Mouse (Mus musculus): ENCODE results near the gene Ppp2r5b. TPM values are rescaled to one million over a fixed set of nuclear protein-coding genes. Genes with fewer than 3 reads are reported as not detected.

Ppp2r5b gene
- polyA plus RNA-seq, 1 experiment from 2014 or later: 41.4 TPM

GRCm38 (mm10) chr19:6247526-6248300, 12.0 kb upstream of the Ppp2r5b start:
- no peak for DNase-seq (ENCODE audit: low spot score)
- H3K4me3 ChIP-seq (ENCODE audit: low read depth, low read length): no peak overlapping the region

DNA sequence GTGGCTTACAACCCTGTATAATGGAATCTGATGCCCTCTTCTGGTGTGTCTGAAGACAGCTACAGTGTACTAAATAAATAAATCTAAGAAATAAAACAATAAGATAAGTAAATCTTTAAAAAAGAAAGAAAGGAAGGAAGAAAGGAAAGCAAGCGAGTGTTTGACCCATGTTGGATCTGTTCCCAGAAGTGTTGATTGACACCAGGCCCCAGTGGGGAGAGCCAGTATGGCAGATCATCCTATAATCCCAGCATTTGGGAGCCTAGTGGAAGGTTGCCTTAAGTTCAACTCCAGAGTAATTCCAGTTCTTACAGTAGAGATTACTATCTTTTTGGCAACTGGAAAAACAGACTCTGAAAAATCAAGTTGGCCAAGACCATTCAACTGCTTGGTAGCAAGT, 10.1 kb upstream of the Ppp2r5b start:
- H3K9me3 ChIP-seq (ENCODE audit: control insufficient read depth, low read length): no peaks in the 10 kb centered on the region
- no peaks in the 10 kb centered on the region; the same call in 1 of the 2 replicates for H3K36me3 ChIP-seq (ENCODE audit: control insufficient read depth, insufficient read depth, low read length)
- H3K27ac ChIP-seq (ENCODE audit: low read depth, low read length): no peak overlapping the region
- H3K9ac ChIP-seq (ENCODE audit: low read length): no peak overlapping the region
- H3K4me2 ChIP-seq (ENCODE audit: low read depth, low read length, severe bottlenecking): no peak overlapping the region
- peaks cover 3% of the 10 kb centered on the region; the same call in 1 of the 2 replicates for H3K4me1 ChIP-seq (replicated peaks; ENCODE audit: control insufficient read depth, insufficient read depth, low read length)
- DNase-seq (ENCODE audit: low spot score): no peak
- no peak for ATAC-seq (replicated peaks; ENCODE audit: low FRiP score)
- WGBS: 97% methylated on average over 1 of the region's 1 CpGs
- no peaks in the 10 kb centered on the region for H3K27me3 ChIP-seq (ENCODE audit: control insufficient read depth, insufficient read depth, low read length)
- H3K4me3 ChIP-seq (ENCODE audit: low read depth, low read length): no peak overlapping the region

More at GRCm38 (mm10) chr19:6247526-6248300, 12.0 kb upstream of the Ppp2r5b start:
- Histone ChIP-seq H3K9ac (ENCODE audit: low read length) (no peak overlapping the region), H3K36me3 (ENCODE audit: control insufficient read depth, insufficient read depth, low read length) (no peaks in the 10 kb centered on the region; the same call in 1 of the 2 replicates), H3K4me1 (replicated peaks; ENCODE audit: control insufficient read depth, insufficient read depth, low read length) (no peaks in the 10 kb centered on the region), H3K27me3 (ENCODE audit: control insufficient read depth, insufficient read depth, low read length) (no peaks in the 10 kb centered on the region), H3K27ac (ENCODE audit: low read depth, low read length) (no peak overlapping the region), H3K4me2 (ENCODE audit: low read depth, low read length, severe bottlenecking) (no peak overlapping the region), H3K9me3 (ENCODE audit: control insufficient read depth, low read length) (no peaks in the 10 kb centered on the region)
- 93% methylated on average over 29 of the region's 29 CpGs for WGBS
- no peak for ATAC-seq (replicated peaks; ENCODE audit: low FRiP score)

DNA sequence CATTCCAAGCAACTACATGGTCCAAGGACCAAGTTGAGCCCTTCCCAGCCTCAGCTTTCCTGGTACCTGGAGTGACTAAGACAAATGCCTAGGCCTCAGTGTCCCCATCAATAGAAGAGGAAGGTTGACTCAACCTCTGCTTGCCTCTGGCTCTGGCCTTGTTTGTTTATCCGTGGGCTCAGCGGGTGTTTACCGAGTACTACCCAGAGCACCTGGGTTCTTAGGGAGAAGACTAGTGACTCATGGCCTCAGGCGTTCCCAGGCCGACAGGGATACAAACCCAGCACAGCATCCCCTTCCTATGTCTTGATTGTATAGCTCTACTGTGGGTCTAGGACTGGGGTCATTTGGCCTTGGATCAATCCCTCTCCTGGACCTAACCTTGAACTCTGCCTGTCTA, 7.6 kb upstream of the Ppp2r5b start:
- no peaks in the 10 kb centered on the region for H3K9me3 ChIP-seq (ENCODE audit: control insufficient read depth, low read length)
- 80% methylated on average over 5 of the region's 5 CpGs for WGBS
- no peak overlapping the region for H3K4me3 ChIP-seq (ENCODE audit: low read depth, low read length)
- H3K4me2 ChIP-seq (ENCODE audit: low read depth, low read length, severe bottlenecking): no peak overlapping the region
- ATAC-seq (replicated peaks; ENCODE audit: low FRiP score): no peak
- peaks cover 3% of the 10 kb centered on the region; the same call in 1 of the 2 replicates for H3K4me1 ChIP-seq (replicated peaks; ENCODE audit: control insufficient read depth, insufficient read depth, low read length)
- DNase-seq (ENCODE audit: low spot score): no peak
- H3K27ac ChIP-seq (ENCODE audit: low read depth, low read length): no peak overlapping the region
- no peak overlapping the region for H3K9ac ChIP-seq (ENCODE audit: low read length)
- no peaks in the 10 kb centered on the region; the same call in 1 of the 2 replicates for H3K36me3 ChIP-seq (ENCODE audit: control insufficient read depth, insufficient read depth, low read length)
- no peaks in the 10 kb centered on the region for H3K27me3 ChIP-seq (ENCODE audit: control insufficient read depth, insufficient read depth, low read length)

DNA sequence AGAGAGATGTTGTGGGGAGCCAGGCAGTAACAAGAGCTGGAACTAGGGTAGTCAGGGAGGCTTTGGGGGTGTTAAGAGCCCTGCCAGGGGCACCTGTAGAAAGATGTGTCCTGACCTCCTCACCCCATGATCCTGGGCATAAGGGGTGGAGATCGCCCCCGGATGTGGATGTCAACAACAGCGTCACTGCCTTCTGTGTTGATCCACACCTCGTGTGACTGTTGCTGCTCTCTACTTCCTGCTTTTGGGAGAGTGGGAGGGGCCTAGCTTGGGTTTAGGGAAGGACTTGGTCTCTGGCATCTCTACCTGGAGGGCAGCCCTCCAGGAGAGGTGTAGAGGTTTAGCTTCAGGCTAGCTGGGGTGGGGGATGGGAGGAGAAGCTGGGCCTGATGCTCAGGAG, 6.6 kb upstream of the Ppp2r5b start:
- Histone ChIP-seq H3K36me3 (ENCODE audit: control insufficient read depth, insufficient read depth, low read length) (no peaks in the 10 kb centered on the region; the same call in 1 of the 2 replicates), H3K9ac (ENCODE audit: low read length) (peak overlapping the region; percentile 90), H3K27me3 (ENCODE audit: control insufficient read depth, insufficient read depth, low read length) (no peaks in the 10 kb centered on the region), H3K27ac (ENCODE audit: low read depth, low read length) (no peak overlapping the region), H3K4me2 (ENCODE audit: low read depth, low read length, severe bottlenecking) (peak overlapping the region; percentile 92), H3K9me3 (ENCODE audit: control insufficient read depth, low read length) (no peaks in the 10 kb centered on the region), H3K4me3 (ENCODE audit: low read depth, low read length) (peak overlapping the region; percentile 85), H3K4me1 (replicated peaks; ENCODE audit: control insufficient read depth, insufficient read depth, low read length) (peaks cover 3% of the 10 kb centered on the region; the same call in 1 of the 2 replicates)
- no peak for DNase-seq (ENCODE audit: low spot score)
- 0 out of 2 replicates have a peak, but pooled peaks have one; percentile 0 for ATAC-seq (replicated peaks; ENCODE audit: low FRiP score)
- WGBS: 0% methylated on average over 4 of the region's 4 CpGs

- H3K4me2 ChIP-seq (ENCODE audit: low read depth, low read length, severe bottlenecking): peak within 1 kb of the TSS; percentile 92
- under 1% methylated on average over 55 of the region's 55 CpGs for WGBS
- peak within 1 kb of the TSS; percentile 50 for H3K27ac ChIP-seq (ENCODE audit: low read depth, low read length)
- H3K9me3 ChIP-seq (ENCODE audit: control insufficient read depth, low read length): no peaks in the 10 kb centered on the region
- H3K36me3 ChIP-seq (ENCODE audit: control insufficient read depth, insufficient read depth, low read length): no peaks in the 10 kb centered on the region; the same call in 1 of the 2 replicates
- peak; percentile 93 for ATAC-seq (replicated peaks; ENCODE audit: low FRiP score)
- H3K9ac ChIP-seq (ENCODE audit: low read length): peak within 1 kb of the TSS; percentile 90
- no peaks in the 10 kb centered on the region for H3K27me3 ChIP-seq (ENCODE audit: control insufficient read depth, insufficient read depth, low read length)
- DNase-seq (ENCODE audit: low spot score): peak; percentile 98
- peaks cover 4% of the 10 kb centered on the region; the same call in 1 of the 2 replicates for H3K4me1 ChIP-seq (replicated peaks; ENCODE audit: control insufficient read depth, insufficient read depth, low read length)
- peak within 1 kb of the TSS; percentile 85 for H3K4me3 ChIP-seq (ENCODE audit: low read depth, low read length)
Measured at GRCm38 (mm10) chr19:6241274-6242107, 5.8 kb upstream of the Ppp2r5b start, which contains the start of gene Atg2a. Gene Atg2a (plus strand): TSS chr19:6241668.

GRCm38 (mm10) chr19:6240725-6241124, 5.1 kb upstream of the Ppp2r5b start:
- peak overlapping the region; percentile 32; the same call in 1 of the 2 replicates for H3K4me2 ChIP-seq (ENCODE audit: low read depth, low read length, severe bottlenecking)
- WGBS: 37% methylated on average over 5 of the region's 5 CpGs
- H3K9me3 ChIP-seq (ENCODE audit: control insufficient read depth, low read length): no peaks in the 10 kb centered on the region
- H3K27ac ChIP-seq (ENCODE audit: low read depth, low read length): peak overlapping the region; percentile 50
- H3K4me3 ChIP-seq (ENCODE audit: low read depth, low read length): no peak overlapping the region; the same call in 1 of the 2 replicates
- no peaks in the 10 kb centered on the region for H3K27me3 ChIP-seq (ENCODE audit: control insufficient read depth, insufficient read depth, low read length)
- H3K4me1 ChIP-seq (replicated peaks; ENCODE audit: control insufficient read depth, insufficient read depth, low read length): peaks cover 6% of the 10 kb centered on the region; the same call in 1 of the 2 replicates
- no peak for DNase-seq (ENCODE audit: low spot score)
- no peak for ATAC-seq (replicated peaks; ENCODE audit: low FRiP score)
- H3K9ac ChIP-seq (ENCODE audit: low read length): no peak overlapping the region; the same call in 1 of the 2 replicates
- H3K36me3 ChIP-seq (ENCODE audit: control insufficient read depth, insufficient read depth, low read length): no peaks in the 10 kb centered on the region; the same call in 1 of the 2 replicates

DNA sequence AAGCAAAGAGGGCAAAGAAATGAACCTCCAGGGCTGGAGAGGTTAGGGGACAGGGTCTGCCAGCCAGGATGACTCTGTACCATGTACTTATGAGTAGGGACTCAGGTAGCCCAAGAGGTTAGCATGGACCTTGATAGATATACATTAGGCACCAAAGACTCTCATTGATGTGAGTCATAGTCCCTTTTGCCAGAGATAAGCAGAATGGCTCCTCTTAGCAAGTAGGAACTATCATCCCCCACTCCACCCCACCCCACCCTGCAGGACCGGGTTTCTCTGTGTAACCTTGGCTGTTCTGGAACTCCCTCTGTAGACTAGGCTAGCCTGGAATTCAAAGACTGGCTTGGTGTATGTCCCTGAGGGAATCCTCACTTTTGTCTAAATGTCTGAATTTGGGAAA, 4.5 kb upstream of the Ppp2r5b start:
- Histone ChIP-seq H3K4me2 (ENCODE audit: low read depth, low read length, severe bottlenecking) (no peak overlapping the region), H3K27ac (ENCODE audit: low read depth, low read length) (no peak overlapping the region), H3K4me1 (replicated peaks; ENCODE audit: control insufficient read depth, insufficient read depth, low read length) (peaks cover 6% of the 10 kb centered on the region; the same call in 1 of the 2 replicates), H3K4me3 (ENCODE audit: low read depth, low read length) (no peak overlapping the region), H3K9ac (ENCODE audit: low read length) (no peak overlapping the region), H3K36me3 (ENCODE audit: control insufficient read depth, insufficient read depth, low read length) (no peaks in the 10 kb centered on the region; the same call in 1 of the 2 replicates), H3K9me3 (ENCODE audit: control insufficient read depth, low read length) (no peaks in the 10 kb centered on the region), H3K27me3 (ENCODE audit: control insufficient read depth, insufficient read depth, low read length) (no peaks in the 10 kb centered on the region)
- ATAC-seq (replicated peaks; ENCODE audit: low FRiP score) (no peak), DNase-seq (ENCODE audit: low spot score) (no peak)
- 88% methylated on average over 1 of the region's 1 CpGs for WGBS

- no peaks in the 10 kb centered on the region for H3K27me3 ChIP-seq (ENCODE audit: control insufficient read depth, insufficient read depth, low read length)
- no peak overlapping the region for H3K9ac ChIP-seq (ENCODE audit: low read length)
- H3K4me1 ChIP-seq (replicated peaks; ENCODE audit: control insufficient read depth, insufficient read depth, low read length): peaks cover 11% of the 10 kb centered on the region; the same call in 1 of the 2 replicates
- no peak overlapping the region for H3K4me3 ChIP-seq (ENCODE audit: low read depth, low read length)
- no peak overlapping the region for H3K27ac ChIP-seq (ENCODE audit: low read depth, low read length)
- no peak overlapping the region for H3K4me2 ChIP-seq (ENCODE audit: low read depth, low read length, severe bottlenecking)
- no peak for DNase-seq (ENCODE audit: low spot score)
- no peak for ATAC-seq (replicated peaks; ENCODE audit: low FRiP score)
- H3K9me3 ChIP-seq (ENCODE audit: control insufficient read depth, low read length): no peaks in the 10 kb centered on the region
- no peaks in the 10 kb centered on the region for H3K36me3 ChIP-seq (ENCODE audit: control insufficient read depth, insufficient read depth, low read length)
Measured at GRCm38 (mm10) chr19:6238740-6239139, 3.1 kb upstream of the Ppp2r5b start.

Data from forebrain, embryonic 11.5 days (tissue).